Mouse (Mus musculus) neutrophil, adult 5-6 weeks (primary cell): ENCODE data around the gene Afdn. TPM values are rescaled to one million over a fixed set of nuclear protein-coding genes. Genes with fewer than 3 reads are reported as not detected.
"Not testable (repeated sequence)": the region's sequence is repeated elsewhere in the genome, so short reads cannot be mapped to it uniquely, and the experiment has no call there.

Experiments
- ATAC-seq: fragments of 151-379, 151-347 bp; 2 replicates; pipeline ENCODE4 v1.8.0; 2017; ENCODE audit warnings: mild to moderate bottlenecking, moderate TSS enrichment; ENCODE audit not compliant: insufficient number of reproducible peaks, poor library complexity, low FRiP score, severe bottlenecking; ENCODE audit errors: extremely low read depth
- total RNA-seq: library from RNA; stranded (forward); fragments of 200-1000 nt; gene quantifications from 2 replicates; pipeline ENCODE4 v1.2.3, GENCODE M21; 2017

Gene Afdn
- total RNA-seq, 1 experiment from 2014 or later: 10.0 TPM

- ATAC-seq: no peak
These were observed 160.4 kb downstream of the Afdn start for GRCm38 (mm10) chr17:13920771-13921170.

- ATAC-seq: no peak
These were observed 163.1 kb downstream of the Afdn start for GRCm38 (mm10) chr17:13923418-13923817.

GRCm38 (mm10) chr17:13924588-13924987 lies 164.2 kb downstream of the Afdn start:
- ATAC-seq: no peak

GRCm38 (mm10) chr17:13925931-13926330 lies 165.6 kb downstream of the Afdn start:
- ATAC-seq: no peak

- no peak for ATAC-seq
These were observed 170.1 kb downstream of the Afdn start for GRCm38 (mm10) chr17:13930421-13930820.

GRCm38 (mm10) chr17:13935364-13935763 lies 175.0 kb downstream of the Afdn start:
- ATAC-seq: not testable (repeated sequence)

- ATAC-seq: no peak
These were observed 177.4 kb downstream of the Afdn start for GRCm38 (mm10) chr17:13937787-13938186.

GRCm38 (mm10) chr17:13938652-13939051 lies 178.3 kb downstream of the Afdn start:
- no peak for ATAC-seq

GRCm38 (mm10) chr17:13939231-13939630 lies 178.9 kb downstream of the Afdn start:
- ATAC-seq: not testable (repeated sequence)

- no peak for ATAC-seq
These were observed 180.1 kb downstream of the Afdn start for GRCm38 (mm10) chr17:13940487-13940886.

GRCm38 (mm10) chr17:13948073-13948472 lies 187.7 kb downstream of the Afdn start, which contains the start of gene Gm7168:
Gene Gm7168, plus strand, starts transcription at chr17:13948373.
- ATAC-seq: not testable (repeated sequence)

GRCm38 (mm10) chr17:13951570-13951969 lies 191.2 kb downstream of the Afdn start:
- ATAC-seq: not testable (repeated sequence)

Other genes starting within 250 kb of the Afdn start
- not detected in 2 replicates for gene Tcte2, start 1.3 kb downstream of the Afdn start, total RNA-seq
- not detected in 2 replicates for gene Gm7168, start 187.8 kb downstream of the Afdn start, total RNA-seq
- not detected in 2 replicates for gene Gm7356, start 243.2 kb downstream of the Afdn start, total RNA-seq